Mouse (Mus musculus) heart, adult 2 months (tissue): Measurements from ENCODE around the gene Fam213b. TPM values are rescaled to one million over a fixed set of nuclear protein-coding genes. Genes with fewer than 3 reads are reported as not detected.

Source experiments
- DNase-seq, 2 experiments: peaks; one replicate each; pipeline ENCODE4 v3.0.0; 2021
- H3K27ac ChIP-seq: fragments of 200-600 bp; 2 replicates; pipeline ENCODE4 v1.8.1; 2022
- H3K27me3 ChIP-seq: fragments of 200-500 bp; 2 replicates; pipeline ENCODE4 v1.6.1; 2012; ENCODE audit warnings: mild to moderate bottlenecking, low read length, inconsistent platforms, mixed read lengths; ENCODE audit not compliant: control insufficient read depth, insufficient read depth
- H3K36me3 ChIP-seq: fragments of 200-500 bp; 2 replicates; pipeline ENCODE4 v1.6.1; 2012; ENCODE audit warnings: low read length, inconsistent platforms; ENCODE audit not compliant: control insufficient read depth, insufficient read depth
- H3K4me1 ChIP-seq: fragments of 200-500 bp; 2 replicates; pipeline ENCODE4 v1.6.1; 2011; ENCODE audit warnings: low read length; ENCODE audit not compliant: control insufficient read depth, insufficient read depth
- H3K4me3 ChIP-seq: fragments of 200-600 bp; 2 replicates; pipeline ENCODE4 v1.8.1; 2022
- H3K79me2 ChIP-seq: fragments of 200-500 bp; replicated peaks from 2 replicates; pipeline ENCODE4 v1.6.1; 2012; ENCODE audit warnings: mild to moderate bottlenecking, inconsistent platforms, low read length, moderate library complexity, mixed read lengths; ENCODE audit not compliant: control insufficient read depth, insufficient read depth
- H3K9ac ChIP-seq: fragments of 200-500 bp; 2 replicates; pipeline ENCODE4 v1.6.1; 2012; ENCODE audit warnings: low read depth, mild to moderate bottlenecking, control low read depth, inconsistent platforms, low read length, mixed read lengths
- CTCF ChIP-seq: fragments of 200-600 bp; IDR thresholded peaks from 2 replicates; pipeline ENCODE4 v1.8.1; 2022; ENCODE audit warnings: antibody characterized with exemption, mild to moderate bottlenecking, moderate library complexity
- EP300 ChIP-seq: fragments of 200-500 bp; IDR thresholded peaks from 2 replicates; pipeline ENCODE4 v1.6.1; 2011; ENCODE audit warnings: low read depth, low read length, control low read depth; ENCODE audit not compliant: insufficient read depth
- POLR2A ChIP-seq: fragments of 200-500 bp; IDR thresholded peaks from 2 replicates; pipeline ENCODE4 v1.6.1; 2011; ENCODE audit warnings: mild to moderate bottlenecking, low read depth, low read length, control low read depth; ENCODE audit not compliant: insufficient read depth
- WGBS: fragments of 180-500 bp; shearing (Covaris S2); methylation state at CpG from one replicate; pipeline ENCODE4 v1.1.7; 2018; 5-methylcytosine and 5-hydroxymethylcytosine counted together
- intact Hi-C: fragments of 180-260 bp; cut with DNase I; formaldehyde crosslinking; loops from one replicate; pipeline ENCODE4 v1.15.1; 2025
- polyA plus RNA-seq: library from polyadenylated mRNA; depleted of rRNA; stranded (reverse); fragments of >200 nt; gene quantifications from 2 replicates; pipeline ENCODE4 v1.2.3, GENCODE M21; 2012
- total RNA-seq, 2 experiments: library from RNA; stranded (reverse); gene quantifications; 2 replicates each; pipeline ENCODE4 v1.2.3; 2021

Gene Fam213b
- total and polyA plus RNA-seq, 3 experiments, result 77.1 to 95.9 (median 77.3) TPM

DNA sequence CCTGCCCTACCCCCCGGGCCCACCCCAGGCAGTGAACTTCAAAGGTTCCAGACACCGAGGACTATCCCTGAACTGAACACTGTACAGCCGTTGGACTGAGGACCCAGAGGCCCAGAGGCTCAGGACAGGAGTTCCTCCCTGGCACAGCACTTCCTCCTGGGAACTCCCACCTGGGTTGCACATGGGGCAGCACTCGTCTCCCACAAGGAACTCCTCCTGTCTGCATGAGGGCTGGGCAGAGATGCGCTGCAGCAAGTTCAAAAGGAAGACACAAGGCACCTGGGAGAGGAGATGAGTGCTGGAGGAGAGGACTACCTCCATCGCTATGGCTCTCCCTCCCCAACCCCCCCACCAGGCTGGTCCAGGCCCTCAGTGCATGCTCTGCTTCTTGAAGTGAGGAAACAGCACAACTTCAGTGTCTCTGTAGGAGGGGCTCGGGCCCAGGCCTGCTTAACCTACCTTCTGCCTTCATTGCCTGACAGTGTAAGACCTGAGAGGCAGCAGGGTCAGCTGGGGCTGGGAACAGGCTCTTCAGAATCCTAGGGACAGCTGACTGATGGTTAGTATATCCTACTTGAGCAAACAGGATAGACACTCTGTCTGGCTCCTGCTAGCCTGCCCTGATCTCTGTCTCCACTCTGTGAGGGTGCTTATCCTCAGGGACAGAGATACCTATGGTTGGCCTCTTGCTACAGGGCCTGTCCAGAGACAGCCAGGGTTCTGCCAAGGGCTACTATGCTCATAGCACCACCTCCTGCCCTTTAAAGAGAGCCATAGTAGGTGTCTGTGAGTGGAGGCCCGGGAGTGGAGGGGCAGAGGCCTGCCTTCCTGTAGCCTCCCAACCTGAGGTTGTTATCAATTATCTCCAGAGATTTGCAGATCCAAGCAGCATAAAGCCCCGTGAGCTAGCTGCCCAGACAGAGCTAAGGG lies 28.3 kb upstream of the Fam213b start:
- WGBS, result 56% methylated on average over 9 of the region's 9 CpGs
- peak in 1 of 2 experiments; percentile 14 for DNase-seq
- H3K27ac ChIP-seq, result peak overlapping the region; percentile 93
- H3K4me3 ChIP-seq, result peak overlapping the region; percentile 59
- peaks cover 12% of the 10 kb centered on the region for H3K4me1 ChIP-seq
- H3K9ac ChIP-seq, result peak overlapping the region; percentile 47
- no peaks in the 10 kb centered on the region for H3K27me3 ChIP-seq
- intact Hi-C loops, result no loop called here
- no peaks in the 10 kb centered on the region for H3K36me3 ChIP-seq
- TF ChIP-seq EP300 (no peak), CTCF (no peak), POLR2A (no peak)
- H3K79me2 ChIP-seq, result no peaks in the 10 kb centered on the region

DNA sequence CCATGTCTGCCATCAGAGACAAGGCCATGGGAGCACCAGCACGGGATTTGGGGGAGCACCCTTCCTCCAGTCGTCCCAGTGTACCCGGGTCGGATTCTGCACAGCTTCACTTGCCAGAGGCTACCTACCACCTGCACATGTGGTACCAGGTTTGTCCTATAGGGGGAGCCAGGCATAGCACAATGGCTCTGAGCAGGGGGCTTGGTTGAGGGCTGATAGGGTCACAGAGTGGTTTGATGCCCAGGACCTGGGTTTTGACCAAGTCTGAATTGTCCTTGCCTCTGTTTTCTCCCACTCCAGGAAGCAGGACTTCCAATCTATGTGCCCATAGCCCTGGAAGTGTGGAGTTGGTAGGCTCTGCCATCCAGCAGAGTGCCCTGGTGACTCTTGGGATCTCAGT lies 26.5 kb upstream of the Fam213b start:
- 49% methylated on average over 4 of the region's 4 CpGs for WGBS
- no peak for DNase-seq
- Histone ChIP-seq H3K79me2 (no peaks in the 10 kb centered on the region), H3K27me3 (no peaks in the 10 kb centered on the region), H3K27ac (no peak overlapping the region), H3K4me1 (peaks cover 12% of the 10 kb centered on the region), H3K4me3 (no peak overlapping the region), H3K36me3 (no peaks in the 10 kb centered on the region), H3K9ac (no peak overlapping the region)
- intact Hi-C loops, result no loop called here
- TF ChIP-seq POLR2A, result no peak
- peak; percentile 71 for TF ChIP-seq CTCF
- no peak for TF ChIP-seq EP300

DNA sequence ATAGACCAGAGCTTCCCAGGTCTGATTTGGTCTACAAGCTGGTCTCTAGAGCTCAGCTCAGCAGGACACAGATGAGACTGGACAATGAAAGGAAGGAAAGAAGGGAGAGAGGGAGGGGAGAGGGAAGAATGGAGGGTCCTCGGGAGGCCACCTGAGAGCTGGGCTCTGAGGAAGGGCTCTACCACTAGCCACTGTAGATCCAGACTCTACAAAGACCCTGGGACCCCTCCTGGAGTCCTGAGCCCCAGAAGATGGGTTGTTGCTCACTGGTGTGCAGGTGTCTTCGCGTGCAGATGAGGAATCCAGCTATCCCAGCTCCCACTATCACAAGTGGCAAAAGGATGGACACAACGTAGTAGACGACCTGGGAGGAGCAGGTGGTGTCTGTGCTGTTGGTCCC lies 24.0 kb upstream of the Fam213b start:
- Histone ChIP-seq H3K9ac (no peak overlapping the region), H3K4me3 (no peak overlapping the region), H3K79me2 (no peaks in the 10 kb centered on the region), H3K27me3 (no peaks in the 10 kb centered on the region), H3K4me1 (peaks cover 4% of the 10 kb centered on the region), H3K36me3 (no peaks in the 10 kb centered on the region), H3K27ac (no peak overlapping the region)
- TF ChIP-seq EP300, result no peak
- no peak for TF ChIP-seq POLR2A
- TF ChIP-seq CTCF, result no peak
- 72% methylated on average over 5 of the region's 5 CpGs for WGBS
- intact Hi-C loops, result no loop called here
- DNase-seq, result no peak

DNA sequence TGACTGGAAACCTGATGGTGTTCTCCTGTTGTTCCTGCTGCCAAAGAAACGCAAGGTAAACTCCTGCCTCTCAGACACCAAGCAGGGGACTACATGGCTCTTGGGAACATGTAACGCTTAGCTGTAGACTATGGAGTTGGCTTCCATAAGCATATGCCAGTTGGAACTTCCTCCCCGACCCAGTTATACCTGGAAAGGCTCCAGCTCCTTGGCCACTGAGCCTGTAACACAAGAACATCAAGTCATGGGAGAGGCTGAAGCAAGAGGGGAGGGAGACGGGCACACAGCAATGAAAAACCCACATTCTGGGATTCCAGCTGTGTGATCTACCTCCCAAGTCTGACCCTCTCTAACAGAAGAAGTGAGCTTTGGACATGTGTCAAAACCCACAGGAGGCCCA lies 23.4 kb upstream of the Fam213b start:
- no peak for DNase-seq
- no peak overlapping the region for H3K27ac ChIP-seq
- intact Hi-C loops, result no loop called here
- no peak overlapping the region for H3K9ac ChIP-seq
- WGBS, result 77% methylated on average over 4 of the region's 4 CpGs
- H3K4me1 ChIP-seq, result peaks cover 4% of the 10 kb centered on the region
- TF ChIP-seq EP300 (no peak), POLR2A (no peak), CTCF (no peak)
- no peaks in the 10 kb centered on the region for H3K79me2 ChIP-seq
- no peaks in the 10 kb centered on the region for H3K36me3 ChIP-seq
- H3K4me3 ChIP-seq, result no peak overlapping the region
- H3K27me3 ChIP-seq, result no peaks in the 10 kb centered on the region

DNA sequence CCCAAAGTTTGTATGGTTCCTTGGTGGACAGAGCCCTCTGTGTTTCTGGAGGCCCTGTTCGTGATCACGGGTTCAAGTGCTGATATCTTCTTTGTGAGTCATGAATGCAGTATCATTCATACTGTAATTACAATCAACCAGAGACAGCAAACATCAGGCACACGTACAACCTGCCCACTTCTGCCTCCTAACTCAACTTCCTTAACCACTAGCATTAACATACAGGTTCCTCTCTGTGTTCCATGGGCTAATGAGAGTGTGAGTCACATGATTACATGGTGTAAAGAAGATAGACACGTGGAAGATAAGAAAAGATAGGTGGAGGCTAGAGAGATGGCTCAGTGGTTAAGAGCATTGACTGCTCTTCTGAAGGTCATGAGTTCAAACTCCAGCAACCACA lies 17.7 kb upstream of the Fam213b start:
- WGBS, result 73% methylated on average over 4 of the region's 4 CpGs
- H3K9ac ChIP-seq, result no peak overlapping the region

DNA sequence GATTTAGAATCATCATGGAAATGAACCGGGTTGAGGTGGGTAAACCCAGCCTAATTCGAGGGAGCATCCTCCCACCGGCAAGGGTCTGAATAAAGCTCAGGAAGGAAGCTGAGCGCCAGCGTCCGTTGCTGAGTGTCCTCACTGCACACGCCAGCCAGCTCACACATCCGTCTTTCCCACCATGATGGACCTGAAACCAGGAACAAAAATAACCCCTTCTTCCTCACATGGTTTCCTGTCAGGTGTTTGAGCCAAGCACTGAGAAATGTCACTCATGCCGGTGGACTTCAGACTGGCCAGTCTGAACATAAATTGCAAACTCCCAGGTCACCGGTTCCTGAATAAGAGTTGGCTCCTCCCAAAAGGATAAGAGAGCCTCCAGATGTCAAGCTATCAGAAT lies 16.4 kb upstream of the Fam213b start:
- intact Hi-C loops, result no loop called here
- no peaks in the 10 kb centered on the region for H3K27me3 ChIP-seq
- WGBS, result 44% methylated on average over 10 of the region's 10 CpGs
- no peak overlapping the region for H3K4me3 ChIP-seq
- no peak for TF ChIP-seq POLR2A
- TF ChIP-seq CTCF, result no peak
- TF ChIP-seq EP300, result no peak
- no peak overlapping the region for H3K27ac ChIP-seq
- no peaks in the 10 kb centered on the region for H3K79me2 ChIP-seq
- H3K36me3 ChIP-seq, result no peaks in the 10 kb centered on the region
- no peaks in the 10 kb centered on the region for H3K4me1 ChIP-seq
- no peak overlapping the region for H3K9ac ChIP-seq
- DNase-seq, result no peak

More for the DNA sequence above, 17.7 kb upstream of the Fam213b start:
- H3K4me1 ChIP-seq, result no peaks in the 10 kb centered on the region
- DNase-seq, result no peak
- H3K36me3 ChIP-seq, result no peaks in the 10 kb centered on the region
- TF ChIP-seq CTCF (no peak), POLR2A (no peak), EP300 (no peak)
- intact Hi-C loops, result no loop called here
- no peak overlapping the region for H3K27ac ChIP-seq
- H3K4me3 ChIP-seq, result no peak overlapping the region
- no peaks in the 10 kb centered on the region for H3K79me2 ChIP-seq
- no peaks in the 10 kb centered on the region for H3K27me3 ChIP-seq
